Mouse (Mus musculus): ENCODE data around the gene Sppl2b. TPM values are rescaled to one million over a fixed set of nuclear protein-coding genes. Genes with fewer than 3 reads are reported as not detected.

Sppl2b gene
- total RNA-seq, 1 experiment from 2014 or later = 48.5 TPM

Small RNAs within 50 kb of the gene (microRNA-seq; reads per million reads assigned to microRNA genes)
- gene Mir1982 = 1.1 to 2.1 reads per million in 2 experiments

Other genes starting within 250 kb of the Sppl2b start
- gene Gm49322, start 249.3 kb upstream of the Sppl2b start, total RNA-seq (2021) = 2.3 and 3.0 TPM in 2 replicates
- 127 and 157 TPM in 2 replicates for gene Csnk1g2, start 232.4 kb upstream of the Sppl2b start, total RNA-seq (2021)
- gene Btbd2, start 198.2 kb upstream of the Sppl2b start, total RNA-seq (2021) = 68.4 and 79.2 TPM in 2 replicates
- gene Mknk2, start 177.2 kb upstream of the Sppl2b start, total RNA-seq (2021) = 155 and 164 TPM in 2 replicates
- 15.2 and 18.8 TPM in 2 replicates for gene Mob3a, start 153.3 kb upstream of the Sppl2b start, total RNA-seq (2021)
- 21.6 and 37.1 TPM in 2 replicates for gene Izumo4, start 153.1 kb upstream of the Sppl2b start, total RNA-seq (2021)
- gene Ap3d1, start 113.0 kb upstream of the Sppl2b start, total RNA-seq (2021) = 94.4 and 102 TPM in 2 replicates
- 97.3 and 102 TPM in 2 replicates for gene Dot1l, start 100.1 kb upstream of the Sppl2b start, total RNA-seq (2021)
- gene Sf3a2, start 57.1 kb upstream of the Sppl2b start, total RNA-seq (2021) = 56.7 and 60.1 TPM in 2 replicates
- gene Plekhj1, start 56.6 kb upstream of the Sppl2b start, total RNA-seq (2021) = 114 and 132 TPM in 2 replicates
- 0.79 and 0.90 TPM in 2 replicates for gene Amh, start 50.0 kb upstream of the Sppl2b start, total RNA-seq (2021)
- 6.7 and 8.7 TPM in 2 replicates for gene Jsrp1, start 41.8 kb upstream of the Sppl2b start, total RNA-seq (2021)
- 742 and 955 TPM in 2 replicates for gene Oaz1, start 28.6 kb upstream of the Sppl2b start, total RNA-seq (2021)
- gene Lingo3, start 11.2 kb upstream of the Sppl2b start, total RNA-seq (2021) = 3.5 and 5.1 TPM in 2 replicates
- gene Lsm7, start 66 bp upstream of the Sppl2b start, total RNA-seq (2021) = 42.8 and 49.8 TPM in 2 replicates
- not detected in 2 replicates for gene Tmprss9, start 16.6 kb downstream of the Sppl2b start, total RNA-seq (2021)
- 188 and 208 TPM in 2 replicates for gene Timm13, start 45.7 kb downstream of the Sppl2b start, total RNA-seq (2021)
- gene Lmnb2, start 63.0 kb downstream of the Sppl2b start, total RNA-seq (2021) = 14.4 and 15.2 TPM in 2 replicates
- 15.3 and 15.4 TPM in 2 replicates for gene Gadd45b, start 74.8 kb downstream of the Sppl2b start, total RNA-seq (2021)
- gene Gng7, start 159.7 kb downstream of the Sppl2b start, total RNA-seq (2021) = 4.5 and 7.8 TPM in 2 replicates
- gene Diras1, start 170.4 kb downstream of the Sppl2b start, total RNA-seq (2021) = 1.9 and 2.9 TPM in 2 replicates
- 45.1 and 80.7 TPM in 2 replicates for gene Slc39a3, start 182.2 kb downstream of the Sppl2b start, total RNA-seq (2021)
- gene Sgta, start 204.9 kb downstream of the Sppl2b start, total RNA-seq (2021) = 198 and 223 TPM in 2 replicates
- 54.3 and 80.2 TPM in 2 replicates for gene Thop1, start 214.8 kb downstream of the Sppl2b start, total RNA-seq (2021)
- 1.6 and 2.7 TPM in 2 replicates for gene Creb3l3, start 243.6 kb downstream of the Sppl2b start, total RNA-seq (2021)

Measured in adrenal gland, postnatal 25 days (tissue).